Mouse (Mus musculus): ENCODE measurements at regions not wholly inside any gene's neighbourhood (a gene's known extent, or its start where the extent isn't known, plus 50 kb on each side); places are given as distances from the start of the nearest gene placed in this dataset.
A peak's percentile ranks its signal among the peaks of the same experiment; 100 is the strongest.

GRCm38 (mm10) chr3:57923061-57923460 is 75.2 kb upstream of the Pfn2 start:
- 65% methylated on average over 3 of the region's 3 CpGs for WGBS
- H3K27me3 ChIP-seq (ENCODE audit: control insufficient read depth, insufficient read depth, low read depth, low read length) = no peaks in the 10 kb centered on the region
- H3K9ac ChIP-seq (ENCODE audit: low read depth, low read length) = no peak overlapping the region
- H3K36me3 ChIP-seq (ENCODE audit: control insufficient read depth, insufficient read depth, low read length) = no peaks in the 10 kb centered on the region
- no peaks in the 10 kb centered on the region for H3K9me3 ChIP-seq (replicated peaks; ENCODE audit: control insufficient read depth, low read length, poor library complexity, severe bottlenecking)
- no peak overlapping the region for H3K4me3 ChIP-seq (ENCODE audit: low read depth, low read length)
- H3K27ac ChIP-seq (ENCODE audit: low read length) = no peak overlapping the region
- H3K4me2 ChIP-seq (ENCODE audit: low read length) = no peak overlapping the region
- H3K4me1 ChIP-seq (ENCODE audit: control insufficient read depth, insufficient read depth, low read length) = no peaks in the 10 kb centered on the region
- ATAC-seq = no peak

GRCm38 (mm10) chr3:57932657-57933539 is 85.0 kb upstream of the Pfn2 start:
- Histone ChIP-seq H3K27me3 (ENCODE audit: control insufficient read depth, insufficient read depth, low read depth, low read length) (no peaks in the 10 kb centered on the region), H3K9ac (ENCODE audit: low read depth, low read length) (no peak overlapping the region), H3K9me3 (replicated peaks; ENCODE audit: control insufficient read depth, low read length, poor library complexity, severe bottlenecking) (no peaks in the 10 kb centered on the region), H3K36me3 (ENCODE audit: control insufficient read depth, insufficient read depth, low read length) (no peaks in the 10 kb centered on the region), H3K27ac (ENCODE audit: low read length) (no peak overlapping the region), H3K4me3 (ENCODE audit: low read depth, low read length) (no peak overlapping the region), H3K4me2 (ENCODE audit: low read length) (no peak overlapping the region), H3K4me1 (ENCODE audit: control insufficient read depth, insufficient read depth, low read length) (no peaks in the 10 kb centered on the region)
- ATAC-seq = no peak
- 83% methylated on average over 3 of the region's 3 CpGs for WGBS

- no peak for ATAC-seq
- Histone ChIP-seq H3K4me3 (ENCODE audit: low read depth, low read length) (no peak overlapping the region), H3K4me1 (ENCODE audit: control insufficient read depth, insufficient read depth, low read length) (no peaks in the 10 kb centered on the region), H3K27ac (ENCODE audit: low read length) (no peak overlapping the region), H3K9me3 (replicated peaks; ENCODE audit: control insufficient read depth, low read length, poor library complexity, severe bottlenecking) (no peaks in the 10 kb centered on the region), H3K27me3 (ENCODE audit: control insufficient read depth, insufficient read depth, low read depth, low read length) (no peaks in the 10 kb centered on the region), H3K9ac (ENCODE audit: low read depth, low read length) (no peak overlapping the region), H3K4me2 (ENCODE audit: low read length) (no peak overlapping the region), H3K36me3 (ENCODE audit: control insufficient read depth, insufficient read depth, low read length) (no peaks in the 10 kb centered on the region)
- 59% methylated on average over 5 of the region's 5 CpGs for WGBS
Measured at GRCm38 (mm10) chr3:57935042-57935610, 87.2 kb upstream of the Pfn2 start.

GRCm38 (mm10) chr3:57940504-57941381 is 92.9 kb upstream of the Pfn2 start:
- H3K36me3 ChIP-seq (ENCODE audit: control insufficient read depth, insufficient read depth, low read length) = no peaks in the 10 kb centered on the region
- no peak overlapping the region for H3K4me3 ChIP-seq (ENCODE audit: low read depth, low read length)
- H3K4me1 ChIP-seq (ENCODE audit: control insufficient read depth, insufficient read depth, low read length) = no peaks in the 10 kb centered on the region
- no peak overlapping the region for H3K9ac ChIP-seq (ENCODE audit: low read depth, low read length)
- H3K27ac ChIP-seq (ENCODE audit: low read length) = no peak overlapping the region
- ATAC-seq = no peak
- WGBS = 87% methylated on average over 4 of the region's 4 CpGs
- no peak overlapping the region for H3K4me2 ChIP-seq (ENCODE audit: low read length)
- no peaks in the 10 kb centered on the region for H3K9me3 ChIP-seq (replicated peaks; ENCODE audit: control insufficient read depth, low read length, poor library complexity, severe bottlenecking)
- no peaks in the 10 kb centered on the region for H3K27me3 ChIP-seq (ENCODE audit: control insufficient read depth, insufficient read depth, low read depth, low read length)

GRCm38 (mm10) chr3:57944698-57945097 is 96.8 kb upstream of the Pfn2 start:
- H3K27ac ChIP-seq (ENCODE audit: low read length) = no peak overlapping the region
- no peaks in the 10 kb centered on the region for H3K27me3 ChIP-seq (ENCODE audit: control insufficient read depth, insufficient read depth, low read depth, low read length)
- no peak overlapping the region for H3K4me2 ChIP-seq (ENCODE audit: low read length)
- ATAC-seq = no peak
- H3K4me1 ChIP-seq (ENCODE audit: control insufficient read depth, insufficient read depth, low read length) = no peaks in the 10 kb centered on the region
- H3K4me3 ChIP-seq (ENCODE audit: low read depth, low read length) = no peak overlapping the region
- H3K9me3 ChIP-seq (replicated peaks; ENCODE audit: control insufficient read depth, low read length, poor library complexity, severe bottlenecking) = no peaks in the 10 kb centered on the region
- no peak overlapping the region for H3K9ac ChIP-seq (ENCODE audit: low read depth, low read length)
- WGBS = 77% methylated on average over 2 of the region's 2 CpGs
- H3K36me3 ChIP-seq (ENCODE audit: control insufficient read depth, insufficient read depth, low read length) = no peaks in the 10 kb centered on the region

- WGBS = 41% methylated on average over 5 of the region's 5 CpGs
Measured at GRCm38 (mm10) chr3:57945765-57946164, 97.9 kb upstream of the Pfn2 start.

GRCm38 (mm10) chr3:57947331-57947730 is 99.5 kb upstream of the Pfn2 start:
- Histone ChIP-seq H3K9me3 (replicated peaks; ENCODE audit: control insufficient read depth, low read length, poor library complexity, severe bottlenecking) (no peaks in the 10 kb centered on the region), H3K4me1 (ENCODE audit: control insufficient read depth, insufficient read depth, low read length) (peaks cover 7% of the 10 kb centered on the region), H3K27me3 (ENCODE audit: control insufficient read depth, insufficient read depth, low read depth, low read length) (no peaks in the 10 kb centered on the region), H3K36me3 (ENCODE audit: control insufficient read depth, insufficient read depth, low read length) (no peaks in the 10 kb centered on the region), H3K4me2 (ENCODE audit: low read length) (no peak overlapping the region), H3K4me3 (ENCODE audit: low read depth, low read length) (no peak overlapping the region), H3K27ac (ENCODE audit: low read length) (no peak overlapping the region), H3K9ac (ENCODE audit: low read depth, low read length) (no peak overlapping the region)
- no peak for ATAC-seq
- 98% methylated on average over 2 of the region's 2 CpGs for WGBS

More at GRCm38 (mm10) chr3:57945765-57946164, 97.9 kb upstream of the Pfn2 start:
- Histone ChIP-seq H3K27ac (ENCODE audit: low read length) (no peak overlapping the region), H3K36me3 (ENCODE audit: control insufficient read depth, insufficient read depth, low read length) (no peaks in the 10 kb centered on the region), H3K4me2 (ENCODE audit: low read length) (no peak overlapping the region), H3K4me3 (ENCODE audit: low read depth, low read length) (no peak overlapping the region), H3K9ac (ENCODE audit: low read depth, low read length) (no peak overlapping the region), H3K27me3 (ENCODE audit: control insufficient read depth, insufficient read depth, low read depth, low read length) (no peaks in the 10 kb centered on the region), H3K4me1 (ENCODE audit: control insufficient read depth, insufficient read depth, low read length) (peaks cover 2% of the 10 kb centered on the region; the same call in 1 of the 2 replicates), H3K9me3 (replicated peaks; ENCODE audit: control insufficient read depth, low read length, poor library complexity, severe bottlenecking) (no peaks in the 10 kb centered on the region)
- 0 out of 2 replicates have a peak, but pooled peaks have one; percentile 39 for ATAC-seq

- Histone ChIP-seq H3K4me3 (ENCODE audit: low read depth, low read length) (no peak overlapping the region), H3K4me1 (ENCODE audit: control insufficient read depth, insufficient read depth, low read length) (peaks cover 7% of the 10 kb centered on the region), H3K36me3 (ENCODE audit: control insufficient read depth, insufficient read depth, low read length) (no peaks in the 10 kb centered on the region), H3K27me3 (ENCODE audit: control insufficient read depth, insufficient read depth, low read depth, low read length) (no peaks in the 10 kb centered on the region), H3K9me3 (replicated peaks; ENCODE audit: control insufficient read depth, low read length, poor library complexity, severe bottlenecking) (no peaks in the 10 kb centered on the region), H3K4me2 (ENCODE audit: low read length) (no peak overlapping the region), H3K9ac (ENCODE audit: low read depth, low read length) (no peak overlapping the region), H3K27ac (ENCODE audit: low read length) (no peak overlapping the region)
- WGBS = 90% methylated on average over 1 of the region's 1 CpGs
- no peak for ATAC-seq
Measured at GRCm38 (mm10) chr3:57948720-57949119, 100.8 kb upstream of the Pfn2 start.
